Mouse (Mus musculus): ENCODE data around the gene Sec24d. TPM values are rescaled to one million over a fixed set of nuclear protein-coding genes. Genes with fewer than 3 reads are reported as not detected.

Sec24d gene
- polyA plus RNA-seq, 1 experiment from 2014 or later, result 61.9 TPM

GRCm38 (mm10) chr3:123322147-123322546, 54.9 kb downstream of the Sec24d start:
- no peak overlapping the region for H3K4me2 ChIP-seq
- no peak overlapping the region for H3K27ac ChIP-seq
- H3K4me3 ChIP-seq, result no peak overlapping the region
- ATAC-seq (replicated peaks; ENCODE audit: insufficient number of reproducible peaks, insufficient read depth, low FRiP score, low read depth), result no peak
- no peak overlapping the region for H3K9ac ChIP-seq
- H3K9me3 ChIP-seq (replicated peaks), result no peaks in the 10 kb centered on the region
- peaks cover 37% of the 10 kb centered on the region for H3K4me1 ChIP-seq (replicated peaks)
- no peaks in the 10 kb centered on the region for H3K27me3 ChIP-seq
- H3K36me3 ChIP-seq, result peaks cover 15% of the 10 kb centered on the region; the same call in 1 of the 2 replicates
- 60% methylated on average over 1 of the region's 1 CpGs for WGBS

DNA sequence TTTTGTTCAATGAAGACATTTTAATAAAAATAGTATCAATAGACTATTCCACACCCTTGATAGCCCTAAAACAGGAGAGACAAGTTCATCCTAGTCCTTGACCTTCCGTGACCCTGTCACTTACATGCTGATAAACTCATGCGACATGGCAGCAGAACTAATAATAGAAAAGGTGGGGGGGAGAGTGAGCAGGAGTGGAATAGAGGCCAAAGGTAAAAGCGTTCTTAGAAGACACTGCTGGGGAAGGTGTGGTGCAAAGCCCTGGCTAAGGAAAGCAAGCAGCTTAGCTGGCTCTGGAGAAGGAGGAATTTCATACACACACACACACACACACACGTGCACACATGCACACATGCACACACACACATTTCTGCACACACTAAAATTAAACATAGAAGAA, 57.1 kb downstream of the Sec24d start:
- ATAC-seq (replicated peaks; ENCODE audit: insufficient number of reproducible peaks, insufficient read depth, low FRiP score, low read depth), result peak; percentile 61; the same call in 1 of the 2 replicates
- Histone ChIP-seq H3K9me3 (replicated peaks) (no peaks in the 10 kb centered on the region), H3K27me3 (no peaks in the 10 kb centered on the region), H3K4me3 (no peak overlapping the region), H3K9ac (no peak overlapping the region), H3K4me1 (replicated peaks) (peaks cover 33% of the 10 kb centered on the region), H3K27ac (peak overlapping the region; percentile 72), H3K36me3 (peaks cover 25% of the 10 kb centered on the region), H3K4me2 (peak overlapping the region; percentile 48)
- 23% methylated on average over 4 of the region's 4 CpGs for WGBS

GRCm38 (mm10) chr3:123329251-123329650, 62.0 kb downstream of the Sec24d start:
- no peaks in the 10 kb centered on the region for H3K27me3 ChIP-seq
- H3K4me3 ChIP-seq, result no peak overlapping the region
- no peak overlapping the region for H3K4me2 ChIP-seq
- 31% methylated on average over 6 of the region's 6 CpGs for WGBS
- no peaks in the 10 kb centered on the region for H3K9me3 ChIP-seq (replicated peaks)
- peaks cover 15% of the 10 kb centered on the region for H3K36me3 ChIP-seq
- 0 out of 2 replicates have a peak, but pooled peaks have one; percentile 31 for ATAC-seq (replicated peaks; ENCODE audit: insufficient number of reproducible peaks, insufficient read depth, low FRiP score, low read depth)
- peaks cover 38% of the 10 kb centered on the region for H3K4me1 ChIP-seq (replicated peaks)
- peak overlapping the region; percentile 49; the same call in 1 of the 2 replicates for H3K27ac ChIP-seq
- H3K9ac ChIP-seq, result no peak overlapping the region

DNA sequence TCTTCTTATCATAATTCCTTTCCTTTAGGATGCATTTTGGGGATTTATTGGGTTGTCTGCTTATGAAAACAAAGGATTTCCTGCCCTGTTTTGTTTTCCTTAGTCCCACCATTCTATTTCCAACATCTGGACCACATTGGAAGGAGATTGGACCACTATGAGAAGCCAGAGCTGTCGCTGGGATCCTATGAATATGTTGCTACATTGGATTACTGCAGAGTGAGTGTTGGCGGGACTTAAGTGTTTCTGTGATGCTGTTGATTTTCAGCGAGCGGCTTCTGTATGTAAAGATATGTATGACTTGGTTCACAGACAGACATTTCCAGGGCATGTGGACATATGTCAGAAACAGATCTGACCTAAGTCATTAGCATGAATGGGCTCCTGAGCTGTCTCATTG, 63.0 kb downstream of the Sec24d start:
- 47% methylated on average over 4 of the region's 4 CpGs for WGBS

GRCm38 (mm10) chr3:123332330-123333054, 65.2 kb downstream of the Sec24d start:
- H3K4me2 ChIP-seq, result no peak overlapping the region
- H3K4me1 ChIP-seq (replicated peaks), result peaks cover 36% of the 10 kb centered on the region
- H3K27ac ChIP-seq, result peak overlapping the region; percentile 54
- no peaks in the 10 kb centered on the region for H3K27me3 ChIP-seq
- H3K9ac ChIP-seq, result no peak overlapping the region
- 76% methylated on average over 2 of the region's 2 CpGs for WGBS
- no peak overlapping the region for H3K4me3 ChIP-seq
- no peak for ATAC-seq (replicated peaks; ENCODE audit: insufficient number of reproducible peaks, insufficient read depth, low FRiP score, low read depth)
- H3K36me3 ChIP-seq, result peaks cover 14% of the 10 kb centered on the region
- no peaks in the 10 kb centered on the region for H3K9me3 ChIP-seq (replicated peaks)

More for the DNA sequence above, 63.0 kb downstream of the Sec24d start:
- Histone ChIP-seq H3K9ac (no peak overlapping the region), H3K4me1 (replicated peaks) (peaks cover 38% of the 10 kb centered on the region), H3K4me2 (no peak overlapping the region), H3K27ac (peak overlapping the region; percentile 24; the same call in 1 of the 2 replicates), H3K27me3 (no peaks in the 10 kb centered on the region), H3K4me3 (no peak overlapping the region), H3K36me3 (peaks cover 15% of the 10 kb centered on the region), H3K9me3 (replicated peaks) (no peaks in the 10 kb centered on the region)
- no peak for ATAC-seq (replicated peaks; ENCODE audit: insufficient number of reproducible peaks, insufficient read depth, low FRiP score, low read depth)

DNA sequence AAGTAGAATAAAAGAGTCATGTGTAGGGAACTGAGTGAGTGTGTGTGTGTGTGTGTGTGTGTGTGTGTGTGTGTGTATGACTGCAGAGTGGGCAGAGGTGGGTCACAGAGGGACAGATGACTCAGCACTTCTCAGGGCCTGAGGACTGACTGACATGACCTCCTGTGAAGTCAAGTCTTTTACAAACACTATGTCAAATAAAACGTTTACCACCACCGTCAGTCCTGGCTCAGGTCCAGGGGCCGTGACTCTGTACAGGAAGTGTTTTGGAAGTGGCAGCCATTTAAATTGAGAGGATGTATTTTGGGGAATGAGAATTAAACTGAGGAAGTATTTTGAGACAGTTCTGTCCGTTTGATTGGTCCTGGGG, 65.8 kb downstream of the Sec24d start:
- Histone ChIP-seq H3K4me2 (no peak overlapping the region), H3K4me1 (replicated peaks) (peaks cover 37% of the 10 kb centered on the region), H3K36me3 (peaks cover 15% of the 10 kb centered on the region), H3K4me3 (no peak overlapping the region), H3K9me3 (replicated peaks) (no peaks in the 10 kb centered on the region), H3K27me3 (no peaks in the 10 kb centered on the region), H3K27ac (peak overlapping the region; percentile 54; the same call in 1 of the 2 replicates), H3K9ac (no peak overlapping the region)
- WGBS, result 18% methylated on average over 4 of the region's 4 CpGs
- no peak for ATAC-seq (replicated peaks; ENCODE audit: insufficient number of reproducible peaks, insufficient read depth, low FRiP score, low read depth)

DNA sequence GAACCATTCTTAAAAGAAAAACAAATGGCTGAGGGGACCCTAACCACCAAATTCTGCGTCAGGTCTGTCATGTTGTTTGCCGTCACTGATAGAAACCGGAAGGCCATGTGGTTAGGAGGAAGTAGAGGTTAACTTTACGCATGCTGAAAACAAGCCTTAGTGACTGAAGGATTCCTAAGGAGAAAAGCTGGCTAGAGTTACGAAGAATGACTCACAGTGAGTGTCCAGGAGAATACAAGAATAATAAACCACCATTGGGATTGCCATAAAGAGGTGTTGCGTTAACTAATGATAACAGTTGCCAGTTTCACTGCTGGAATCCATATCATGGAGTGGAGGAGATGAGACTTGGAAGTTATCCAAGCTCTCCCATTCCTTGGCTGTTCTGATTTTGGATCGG, 67.7 kb downstream of the Sec24d start:
- ATAC-seq (replicated peaks; ENCODE audit: insufficient number of reproducible peaks, insufficient read depth, low FRiP score, low read depth), result no peak
- Histone ChIP-seq H3K36me3 (peaks cover 20% of the 10 kb centered on the region), H3K27me3 (no peaks in the 10 kb centered on the region), H3K27ac (peak overlapping the region; percentile 46), H3K9me3 (replicated peaks) (no peaks in the 10 kb centered on the region), H3K9ac (no peak overlapping the region), H3K4me1 (replicated peaks) (peaks cover 34% of the 10 kb centered on the region), H3K4me3 (no peak overlapping the region), H3K4me2 (no peak overlapping the region; the same call in 1 of the 2 replicates)
- 27% methylated on average over 7 of the region's 7 CpGs for WGBS

DNA sequence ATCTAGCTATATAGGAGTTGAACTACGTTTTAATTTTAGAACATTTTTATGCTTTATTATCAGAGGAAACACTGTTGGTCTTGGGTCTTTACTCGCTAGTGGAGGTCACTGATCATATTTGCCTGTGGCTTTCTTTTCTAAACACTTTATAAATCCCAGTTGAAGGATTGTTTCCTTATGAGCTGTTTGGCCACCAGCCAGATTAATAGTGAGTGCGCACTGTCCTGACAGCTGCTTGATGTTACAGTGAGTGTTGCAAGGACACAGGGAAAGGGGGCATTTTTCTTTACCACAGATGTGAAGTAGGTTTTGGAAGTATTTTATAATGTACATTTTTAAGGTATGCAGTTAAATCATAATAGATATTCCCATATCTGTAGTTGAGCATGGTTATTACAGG, 68.2 kb downstream of the Sec24d start:
- H3K9me3 ChIP-seq (replicated peaks), result no peaks in the 10 kb centered on the region
- H3K4me2 ChIP-seq, result no peak overlapping the region
- no peaks in the 10 kb centered on the region for H3K27me3 ChIP-seq
- 22% methylated on average over 3 of the region's 3 CpGs for WGBS
- H3K36me3 ChIP-seq, result peaks cover 25% of the 10 kb centered on the region
- no peak overlapping the region for H3K9ac ChIP-seq
- peak overlapping the region; percentile 37; the same call in 1 of the 2 replicates for H3K27ac ChIP-seq
- H3K4me3 ChIP-seq, result no peak overlapping the region
- H3K4me1 ChIP-seq (replicated peaks), result peaks cover 34% of the 10 kb centered on the region
- ATAC-seq (replicated peaks; ENCODE audit: insufficient number of reproducible peaks, insufficient read depth, low FRiP score, low read depth), result no peak

DNA sequence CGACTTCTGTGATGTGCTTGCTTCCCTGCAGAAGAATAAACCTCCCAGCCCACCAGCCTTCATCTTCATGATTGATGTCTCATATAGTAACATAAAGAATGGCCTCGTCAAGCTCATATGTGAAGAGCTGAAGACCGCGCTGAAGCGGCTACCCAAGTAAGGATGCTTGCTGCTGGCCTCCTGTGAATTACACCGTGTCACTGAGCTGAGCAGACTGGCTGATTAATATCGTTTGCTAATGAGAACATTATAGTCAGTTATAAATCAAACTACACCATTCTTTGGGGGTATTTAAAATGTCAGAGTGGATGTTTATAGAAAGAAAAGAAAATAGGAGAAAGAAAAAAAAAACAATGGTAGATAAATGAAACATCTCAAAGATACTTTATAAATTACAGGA, 69.2 kb downstream of the Sec24d start:
- WGBS, result 66% methylated on average over 7 of the region's 7 CpGs
- Histone ChIP-seq H3K4me3 (no peak overlapping the region), H3K9ac (no peak overlapping the region), H3K27ac (no peak overlapping the region), H3K9me3 (replicated peaks) (no peaks in the 10 kb centered on the region), H3K36me3 (peaks cover 32% of the 10 kb centered on the region), H3K4me1 (replicated peaks) (peaks cover 31% of the 10 kb centered on the region), H3K27me3 (no peaks in the 10 kb centered on the region), H3K4me2 (no peak overlapping the region)
- no peak for ATAC-seq (replicated peaks; ENCODE audit: insufficient number of reproducible peaks, insufficient read depth, low FRiP score, low read depth)

DNA sequence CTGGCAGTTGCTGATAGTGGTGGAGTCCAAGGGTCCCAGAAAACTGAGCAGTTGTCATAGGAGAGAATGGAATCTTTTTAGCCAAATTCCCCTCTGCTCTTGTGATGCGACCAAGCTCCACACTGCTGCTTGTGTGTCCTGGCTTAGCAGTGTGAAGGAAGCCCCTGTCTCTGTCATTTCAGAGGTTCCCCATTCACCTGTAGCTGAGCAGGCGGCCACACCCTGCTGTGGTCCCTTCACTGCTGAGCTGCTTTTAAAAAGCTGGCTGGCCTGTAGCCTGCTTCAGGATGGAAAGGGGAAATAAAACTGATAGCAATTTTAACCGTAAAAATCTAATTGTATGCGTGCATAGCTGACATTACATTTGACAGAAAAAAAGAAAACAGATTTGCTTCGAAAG, 69.7 kb downstream of the Sec24d start:
- Histone ChIP-seq H3K9me3 (replicated peaks) (no peaks in the 10 kb centered on the region), H3K4me1 (replicated peaks) (peaks cover 31% of the 10 kb centered on the region), H3K4me3 (no peak overlapping the region), H3K4me2 (no peak overlapping the region), H3K27ac (no peak overlapping the region), H3K36me3 (peaks cover 32% of the 10 kb centered on the region), H3K27me3 (no peaks in the 10 kb centered on the region), H3K9ac (no peak overlapping the region)
- WGBS, result 83% methylated on average over 5 of the region's 5 CpGs
- no peak for ATAC-seq (replicated peaks; ENCODE audit: insufficient number of reproducible peaks, insufficient read depth, low FRiP score, low read depth)

DNA sequence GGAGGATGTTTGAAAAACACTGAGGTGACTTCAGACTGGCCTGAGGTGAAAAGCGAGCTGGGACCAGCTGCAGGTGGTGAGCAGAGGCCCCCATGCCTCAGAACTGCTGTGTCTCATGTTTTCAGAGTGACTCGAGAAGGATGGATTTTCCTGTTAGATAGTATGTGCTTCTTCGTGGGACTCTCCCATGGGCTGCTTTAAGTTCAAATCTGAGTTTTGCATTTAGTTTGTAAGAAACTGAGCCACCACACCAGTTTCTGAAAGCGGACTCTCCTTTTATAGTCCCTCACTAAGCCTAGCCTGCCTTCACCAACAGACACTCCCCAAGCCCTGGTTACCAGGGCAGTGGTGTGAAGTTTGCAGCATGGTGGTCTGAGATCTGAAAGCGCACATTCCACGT, 70.6 kb downstream of the Sec24d start:
- ATAC-seq (replicated peaks; ENCODE audit: insufficient number of reproducible peaks, insufficient read depth, low FRiP score, low read depth), result no peak
- WGBS, result 75% methylated on average over 6 of the region's 6 CpGs

GRCm38 (mm10) chr3:123338666-123339195, 71.5 kb downstream of the Sec24d start:
- no peaks in the 10 kb centered on the region for H3K27me3 ChIP-seq

More for the DNA sequence above, 70.6 kb downstream of the Sec24d start:
- no peak overlapping the region for H3K27ac ChIP-seq
- H3K9me3 ChIP-seq (replicated peaks), result no peaks in the 10 kb centered on the region
- no peak overlapping the region for H3K4me3 ChIP-seq
- peaks cover 23% of the 10 kb centered on the region for H3K4me1 ChIP-seq (replicated peaks)
- no peak overlapping the region for H3K4me2 ChIP-seq
- H3K27me3 ChIP-seq, result no peaks in the 10 kb centered on the region
- peaks cover 32% of the 10 kb centered on the region for H3K36me3 ChIP-seq
- no peak overlapping the region for H3K9ac ChIP-seq

More at GRCm38 (mm10) chr3:123338666-123339195, 71.5 kb downstream of the Sec24d start:
- no peak overlapping the region; the same call in 1 of the 2 replicates for H3K27ac ChIP-seq
- H3K9ac ChIP-seq, result no peak overlapping the region
- H3K4me2 ChIP-seq, result no peak overlapping the region
- ATAC-seq (replicated peaks; ENCODE audit: insufficient number of reproducible peaks, insufficient read depth, low FRiP score, low read depth), result no peak
- peaks cover 41% of the 10 kb centered on the region for H3K36me3 ChIP-seq
- H3K4me1 ChIP-seq (replicated peaks), result peaks cover 19% of the 10 kb centered on the region
- 46% methylated on average over 12 of the region's 12 CpGs for WGBS
- H3K9me3 ChIP-seq (replicated peaks), result no peaks in the 10 kb centered on the region
- no peak overlapping the region for H3K4me3 ChIP-seq
